25 mouse cellular contexts compared by ENCODE assay signal in the genomic region with DNA sequence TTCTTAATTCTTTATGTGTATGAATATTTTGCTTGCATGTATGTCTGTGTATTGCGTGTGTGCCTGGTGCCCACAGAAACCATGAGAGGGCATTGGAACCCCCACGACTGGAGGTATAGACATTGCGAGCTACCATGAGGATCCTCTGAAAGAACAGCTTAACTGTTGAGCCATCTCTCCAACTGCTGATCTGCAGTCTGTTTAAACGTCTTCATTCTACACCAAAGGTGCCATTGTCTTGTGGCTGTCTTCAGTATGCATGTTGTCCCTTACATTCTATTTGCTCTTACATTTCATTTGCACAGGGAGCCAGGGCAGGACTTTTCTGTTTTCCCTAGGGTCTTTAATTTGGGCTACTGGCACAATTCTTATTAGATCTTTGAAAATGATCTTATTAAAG. TPM values are rescaled to one million over a fixed set of nuclear protein-coding genes. Genes with fewer than 3 reads are reported as not detected.
DNase-seq lines count a peak whose midpoint lies in the region; ATAC-seq and TF ChIP-seq lines count a peak whose summit lies in the region.
"Had no signal": no experiment of that assay in that cellular context is flagged by ENCODE, and none has a peak within 500 bp of the region (broad histone marks: within the 10 kb centered on the region; RNA-seq: fewer than 3 reads in every experiment).

No protein-coding gene starts in this region.

- H3K4me2 ChIP-seq in intestine, embryonic 15.5 days (replicated peaks) = no peak overlapping the region
- no peak overlapping the region for H3K4me2 ChIP-seq in intestine, postnatal 0 days (replicated peaks; ENCODE audit: low read depth)
- no peak overlapping the region for H3K4me2 ChIP-seq in lung, embryonic 15.5 days
- no peak overlapping the region for H3K4me2 ChIP-seq in stomach, postnatal 0 days (replicated peaks; ENCODE audit: low read depth)
- H3K4me2 ChIP-seq: hindbrain, embryonic 15.5 days; limb, embryonic 15.5 days; midbrain, embryonic 13.5 days; neural tube, embryonic 12.5 days had no signal

- no peak for TF ChIP-seq POLR2A in lung, adult 2 months (IDR thresholded peaks at IDR 0.05; ENCODE audit: borderline replicate concordance, extremely low read depth, low read depth, low read length)
- TF ChIP-seq POLR2A in small intestine, adult 2 months (IDR thresholded peaks at IDR 0.05; ENCODE audit: low read depth, low read length) = no peak

- no peak for DNase-seq in lung, adult 2 months
- DNase-seq in stomach, postnatal 0 days (ENCODE audit: low spot score) = no peak
- no peak for DNase-seq in right cerebral cortex, adult 2 months (ENCODE audit: low spot score in 2 of 2)
- DNase-seq: B cell, adult 2 months; cerebellum, adult 11 months; cerebellum, postnatal 10 days; forebrain, postnatal 0 days; gastrocnemius, postnatal 36 days; left cerebral cortex, postnatal 4 days; lung, postnatal 14 days; thymus, postnatal 14 days had no signal

- H3K9me3 ChIP-seq in intestine, embryonic 15.5 days = no peaks in the 10 kb centered on the region
- no peaks in the 10 kb centered on the region for H3K9me3 ChIP-seq in intestine, postnatal 0 days (ENCODE audit: control insufficient read depth)
- no peaks in the 10 kb centered on the region for H3K9me3 ChIP-seq in lung, embryonic 15.5 days
- H3K9me3 ChIP-seq in stomach, postnatal 0 days (ENCODE audit: control insufficient read depth, low read length) = no peaks in the 10 kb centered on the region
- H3K9me3 ChIP-seq: embryonic facial prominence, embryonic 10.5 days; forebrain, embryonic 10.5 days; G1E; hindbrain, embryonic 15.5 days; limb, embryonic 15.5 days; midbrain, embryonic 13.5 days; neural tube, embryonic 12.5 days had no signal

- no peak overlapping the region for H3K4me3 ChIP-seq in intestine, embryonic 15.5 days (replicated peaks)
- H3K4me3 ChIP-seq in intestine, postnatal 0 days (ENCODE audit: low read depth, low read length) = no peak overlapping the region
- no peak overlapping the region for H3K4me3 ChIP-seq in lung, embryonic 15.5 days
- no peak overlapping the region for H3K4me3 ChIP-seq in lung, adult 2 months (replicated peaks; ENCODE audit: extremely low read depth, low read depth, low read length)
- H3K4me3 ChIP-seq in small intestine, adult 2 months (ENCODE audit: low read depth, low read length) = no peak overlapping the region
- no peak overlapping the region for H3K4me3 ChIP-seq in stomach, postnatal 0 days (ENCODE audit: low read depth, low read length)
- H3K4me3 ChIP-seq: embryonic facial prominence, embryonic 10.5 days; forebrain, embryonic 10.5 days; hindbrain, embryonic 15.5 days; limb, embryonic 15.5 days; midbrain, embryonic 13.5 days; neural tube, embryonic 12.5 days had no signal

- TF ChIP-seq CTCF in intestine, postnatal 0 days (IDR thresholded peaks at IDR 0.05; ENCODE audit: low read depth) = no peak
- TF ChIP-seq CTCF in lung, adult 2 months (IDR thresholded peaks at IDR 0.05; ENCODE audit: insufficient read depth, low read length) = no peak
- TF ChIP-seq CTCF in small intestine, adult 2 months (IDR thresholded peaks at IDR 0.05; ENCODE audit: extremely low read depth, insufficient read length, insufficient replicate concordance, low read depth, low read length) = no peak
- TF ChIP-seq CTCF in stomach, postnatal 0 days (IDR thresholded peaks at IDR 0.05; ENCODE audit: low read depth) = no peak

- no peak overlapping the region for H3K9ac ChIP-seq in intestine, embryonic 15.5 days
- H3K9ac ChIP-seq in intestine, postnatal 0 days (ENCODE audit: low read depth, low read length) = no peak overlapping the region
- no peak overlapping the region for H3K9ac ChIP-seq in lung, embryonic 15.5 days
- H3K9ac ChIP-seq in stomach, postnatal 0 days (ENCODE audit: low read length) = no peak overlapping the region
- H3K9ac ChIP-seq: forebrain, postnatal 0 days; hindbrain, embryonic 15.5 days; limb, embryonic 15.5 days; liver, embryonic 14.5 days; midbrain, embryonic 13.5 days; neural tube, embryonic 12.5 days had no signal

- no peak for ATAC-seq in intestine, embryonic 15.5 days
- ATAC-seq in intestine, postnatal 0 days = no peak
- no peak for ATAC-seq in lung, embryonic 15.5 days (ENCODE audit: borderline replicate concordance, extremely low read depth, low FRiP score, low TSS enrichment)
- ATAC-seq in stomach, postnatal 0 days (ENCODE audit: low FRiP score, low TSS enrichment) = no peak
- ATAC-seq: forebrain, postnatal 0 days; midbrain, embryonic 13.5 days; Patski had no signal

- H3K36me3 ChIP-seq in intestine, embryonic 15.5 days = no peaks in the 10 kb centered on the region
- H3K36me3 ChIP-seq in intestine, postnatal 0 days (ENCODE audit: control insufficient read depth, insufficient read depth) = no peaks in the 10 kb centered on the region
- no peaks in the 10 kb centered on the region for H3K36me3 ChIP-seq in lung, embryonic 15.5 days
- H3K36me3 ChIP-seq in small intestine, adult 2 months (ENCODE audit: control insufficient read depth, insufficient read depth, low read length) = no peaks in the 10 kb centered on the region
- no peaks in the 10 kb centered on the region for H3K36me3 ChIP-seq in stomach, postnatal 0 days (ENCODE audit: control insufficient read depth, insufficient read depth, low read length)
- H3K36me3 ChIP-seq: embryonic facial prominence, embryonic 10.5 days; forebrain, embryonic 10.5 days; G1E; hindbrain, embryonic 15.5 days; limb, embryonic 15.5 days; midbrain, embryonic 13.5 days; neural tube, embryonic 12.5 days had no signal

- TF ChIP-seq EP300 in stomach, postnatal 0 days (optimal IDR thresholded peaks at IDR 0.05) = no peak

- no peaks in the 10 kb centered on the region for H3K27me3 ChIP-seq in intestine, embryonic 15.5 days (replicated peaks)
- no peaks in the 10 kb centered on the region for H3K27me3 ChIP-seq in intestine, postnatal 0 days (replicated peaks; ENCODE audit: control insufficient read depth, insufficient read depth, low read length)
- H3K27me3 ChIP-seq in lung, embryonic 15.5 days = no peaks in the 10 kb centered on the region
- no peaks in the 10 kb centered on the region for H3K27me3 ChIP-seq in small intestine, adult 2 months (ENCODE audit: control insufficient read depth, insufficient read depth, low read length)
- no peaks in the 10 kb centered on the region for H3K27me3 ChIP-seq in stomach, postnatal 0 days (ENCODE audit: control insufficient read depth, insufficient read depth, low read length)
- H3K27me3 ChIP-seq: hindbrain, embryonic 15.5 days; limb, embryonic 15.5 days; midbrain, embryonic 13.5 days; neural tube, embryonic 12.5 days; Patski had no signal

- WGBS in intestine, embryonic 15.5 days = 78% methylated on average over 4 of the region's 4 CpGs
- 87% methylated on average over 4 of the region's 4 CpGs for WGBS in intestine, postnatal 0 days
- 88% methylated on average over 4 of the region's 4 CpGs for WGBS in lung, embryonic 15.5 days
- 90% methylated on average over 4 of the region's 4 CpGs for WGBS in lung, adult 2 months
- WGBS in small intestine, adult 2 months = 93% methylated on average over 4 of the region's 4 CpGs
- WGBS in stomach, postnatal 0 days = 84% methylated on average over 4 of the region's 4 CpGs

- H3K4me1 ChIP-seq in intestine, embryonic 15.5 days (replicated peaks) = no peaks in the 10 kb centered on the region
- no peaks in the 10 kb centered on the region for H3K4me1 ChIP-seq in intestine, postnatal 0 days (replicated peaks; ENCODE audit: control insufficient read depth, insufficient read depth, low read length)
- H3K4me1 ChIP-seq in lung, embryonic 15.5 days = 0 out of 2 replicates have a peak, but pooled peaks cover 8% of the 10 kb centered on the region
- H3K4me1 ChIP-seq in lung, adult 2 months (ENCODE audit: control insufficient read depth, insufficient read depth, low read length) = no peaks in the 10 kb centered on the region; the same call in 1 of the 2 replicates
- no peaks in the 10 kb centered on the region for H3K4me1 ChIP-seq in small intestine, adult 2 months (ENCODE audit: control insufficient read depth, insufficient read depth, insufficient read length, low read length)
- H3K4me1 ChIP-seq in stomach, postnatal 0 days (replicated peaks; ENCODE audit: control insufficient read depth, insufficient read depth) = no peaks in the 10 kb centered on the region
- H3K4me1 ChIP-seq: embryonic facial prominence, embryonic 10.5 days; hindbrain, embryonic 15.5 days; limb, embryonic 15.5 days; midbrain, embryonic 13.5 days; neural tube, embryonic 12.5 days had no signal

- H3K27ac ChIP-seq in intestine, embryonic 15.5 days = peak overlapping the region; percentile 73; the same call in 1 of the 2 replicates
- H3K27ac ChIP-seq in intestine, postnatal 0 days (ENCODE audit: low read depth, low read length) = no peak overlapping the region
- H3K27ac ChIP-seq in lung, embryonic 15.5 days = 0 out of 2 replicates have a peak overlapping the region, but pooled peaks have one; percentile 38
- H3K27ac ChIP-seq in small intestine, adult 2 months (ENCODE audit: insufficient read depth, low read depth, low read length) = peak overlapping the region; percentile 35; the same call in 1 of the 2 replicates
- H3K27ac ChIP-seq in stomach, postnatal 0 days (replicated peaks) = peak overlapping the region; percentile 54; the same call in 1 of the 2 replicates
- H3K27ac ChIP-seq: embryonic facial prominence, embryonic 10.5 days; forebrain, embryonic 10.5 days; hindbrain, embryonic 15.5 days; liver, embryonic 14.5 days; midbrain, embryonic 13.5 days; neural tube, embryonic 12.5 days had no signal

RNA-seq across cellular contexts. Expression of gene Tbc1d23, which starts 19.7 kb away (rescaled TPM):
- 21.9 TPM in 2 replicates for polyA plus RNA-seq in intestine, embryonic 15.5 days (2015; fragmentation: Nextera tagmentation; extraction: Ambion mirVana)
- polyA plus RNA-seq in intestine, postnatal 0 days (2015; fragmentation: Nextera tagmentation; extraction: Ambion mirVana) = 22.3 and 23.8 TPM in 2 replicates
- 22.5 and 23.0 TPM in 2 replicates for polyA plus RNA-seq in lung, embryonic 15.5 days (2015; fragmentation: Nextera tagmentation; extraction: Ambion mirVana)
- polyA plus RNA-seq in lung, adult 2 months (2012; rRNA removed) = 10.0 and 15.2 TPM in 2 replicates
- polyA plus RNA-seq in small intestine, adult 2 months (2012; rRNA removed) = 5.5 and 9.4 TPM in 2 replicates
- 16.9 and 17.1 TPM in 2 replicates for polyA plus RNA-seq in stomach, postnatal 0 days (2015; fragmentation: Nextera tagmentation; extraction: Ambion mirVana)

RNA-seq across cellular contexts. Expression of gene Tmem30c, which starts 41.7 kb away (rescaled TPM):
- polyA plus RNA-seq in intestine, embryonic 15.5 days (2015; fragmentation: Nextera tagmentation; extraction: Ambion mirVana) = not detected in 2 replicates
- polyA plus RNA-seq in intestine, postnatal 0 days (2015; fragmentation: Nextera tagmentation; extraction: Ambion mirVana) = not detected in 2 replicates
- polyA plus RNA-seq in lung, embryonic 15.5 days (2015; fragmentation: Nextera tagmentation; extraction: Ambion mirVana) = not detected in 2 replicates
- not detected in 2 replicates for polyA plus RNA-seq in lung, adult 2 months (2012; rRNA removed)
- not detected in 2 replicates for polyA plus RNA-seq in small intestine, adult 2 months (2012; rRNA removed)
- 0.08 TPM in 1 of 2 replicates, not detected in the other for polyA plus RNA-seq in stomach, postnatal 0 days (2015; fragmentation: Nextera tagmentation; extraction: Ambion mirVana)
- polyA plus RNA-seq: forebrain, embryonic 10.5 days; G1E; heart, embryonic 16.5 days; limb, embryonic 15.5 days; liver, embryonic 14.5 days; Patski had no signal
